Mouse (Mus musculus) lung, adult 2 months (tissue): Measurements from ENCODE around the gene Sult3a2.
"Not testable (repeated sequence)": the region's sequence is repeated elsewhere in the genome, so short reads cannot be mapped to it uniquely, and the experiment has no call there.

Experiments
- CTCF ChIP-seq: fragments of 200-500 bp; IDR thresholded peaks from 2 replicates; pipeline ENCODE4 v1.5.1; 2011; ENCODE audit warnings: mild to moderate bottlenecking, low read length, control low read depth; ENCODE audit not compliant: insufficient read depth
- POLR2A ChIP-seq: fragments of 200-500 bp; IDR thresholded peaks from 2 replicates; pipeline ENCODE4 v1.6.1; 2011; ENCODE audit warnings: low read depth, mild to moderate bottlenecking, control low read depth, low read length, borderline replicate concordance; ENCODE audit errors: extremely low read depth

- not testable (repeated sequence) for TF ChIP-seq CTCF, POLR2A
Observed at GRCm38 (mm10) chr10:33792166-33792565, 5.7 kb upstream of the Sult3a2 start.
